Mouse (Mus musculus) lung, postnatal 36 days (tissue): Measurements from ENCODE around the gene Adamtsl1.

Source experiments
- DNase-seq: peaks from one replicate; pipeline ENCODE4 v3.0.0; 2022; ENCODE audit warnings: mixed read lengths

Adamtsl1 gene

DNA sequence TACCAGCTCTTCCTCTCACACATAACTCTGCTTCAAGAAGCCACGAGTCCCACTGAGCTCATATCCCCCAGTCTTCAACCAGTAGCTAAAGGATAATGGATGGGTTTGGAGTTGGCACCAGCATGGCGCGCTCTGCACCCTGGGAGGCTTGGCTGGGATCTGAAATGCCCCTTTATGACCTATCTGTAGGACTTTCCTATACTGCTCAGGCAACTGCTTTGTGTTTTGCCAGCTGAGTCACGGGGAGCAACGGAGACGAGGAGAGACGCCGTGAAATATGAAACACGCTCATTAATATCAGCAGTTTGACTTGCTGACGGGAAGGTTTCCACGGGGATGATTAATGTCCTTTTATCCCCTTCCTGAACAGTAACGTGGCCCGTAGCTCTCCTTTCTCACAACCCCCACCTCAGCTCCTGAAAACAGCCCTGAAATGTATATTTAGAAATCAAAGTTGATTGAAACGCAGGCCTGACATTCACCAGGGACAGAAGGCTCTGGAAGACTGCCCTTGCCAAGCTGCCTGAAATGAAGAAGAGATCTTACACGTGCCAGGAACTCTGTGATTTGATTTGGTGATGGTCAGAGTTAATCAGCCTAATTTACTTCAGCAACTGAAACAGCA lies 902.5 kb downstream of the Adamtsl1 start:
- DNase-seq, result no peak

- DNase-seq, result no peak
Measured at GRCm38 (mm10) chr4:86422586-86422985, 908.6 kb downstream of the Adamtsl1 start.

- no peak for DNase-seq
Measured at GRCm38 (mm10) chr4:86425581-86425980, 911.6 kb downstream of the Adamtsl1 start.

DNA sequence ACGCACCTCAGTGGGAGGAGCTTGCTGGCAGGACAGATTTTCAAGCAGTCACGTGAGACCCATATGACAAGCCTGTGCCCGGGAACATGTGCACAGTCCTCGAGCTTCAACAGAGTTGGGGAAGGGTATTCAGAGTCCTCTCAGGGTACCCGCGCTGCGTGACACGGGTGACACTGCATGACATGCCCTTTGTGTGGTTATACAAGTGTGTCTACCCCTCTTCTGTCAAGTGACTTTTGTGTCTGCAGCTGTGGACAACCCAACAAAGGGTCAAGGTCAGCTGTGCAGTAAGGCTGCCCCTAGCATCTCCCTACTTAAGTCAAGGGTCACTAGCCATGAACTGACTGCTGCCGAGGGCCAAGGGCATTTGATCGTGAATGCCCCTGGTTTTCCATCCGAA lies 912.6 kb downstream of the Adamtsl1 start:
- no peak for DNase-seq

DNA sequence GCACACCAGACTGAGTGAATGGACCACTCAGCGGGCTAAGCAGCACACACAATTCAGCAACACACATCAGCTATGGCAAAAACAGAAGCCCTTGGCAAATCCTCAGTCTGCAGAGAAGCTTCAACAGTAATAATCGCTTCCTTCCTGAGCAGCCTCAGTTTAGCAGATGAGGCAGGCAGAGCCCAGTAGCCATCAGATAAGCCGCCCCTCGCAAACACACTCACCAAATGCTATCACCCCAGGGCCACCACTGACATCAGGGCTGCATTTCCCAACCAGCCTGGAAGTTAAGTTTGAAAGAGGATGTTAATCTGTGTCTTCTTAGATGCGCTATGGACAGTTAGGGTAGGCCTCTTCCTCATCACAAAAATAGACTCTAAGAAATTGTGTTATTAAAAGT lies 913.3 kb downstream of the Adamtsl1 start:
- DNase-seq, result no peak

DNA sequence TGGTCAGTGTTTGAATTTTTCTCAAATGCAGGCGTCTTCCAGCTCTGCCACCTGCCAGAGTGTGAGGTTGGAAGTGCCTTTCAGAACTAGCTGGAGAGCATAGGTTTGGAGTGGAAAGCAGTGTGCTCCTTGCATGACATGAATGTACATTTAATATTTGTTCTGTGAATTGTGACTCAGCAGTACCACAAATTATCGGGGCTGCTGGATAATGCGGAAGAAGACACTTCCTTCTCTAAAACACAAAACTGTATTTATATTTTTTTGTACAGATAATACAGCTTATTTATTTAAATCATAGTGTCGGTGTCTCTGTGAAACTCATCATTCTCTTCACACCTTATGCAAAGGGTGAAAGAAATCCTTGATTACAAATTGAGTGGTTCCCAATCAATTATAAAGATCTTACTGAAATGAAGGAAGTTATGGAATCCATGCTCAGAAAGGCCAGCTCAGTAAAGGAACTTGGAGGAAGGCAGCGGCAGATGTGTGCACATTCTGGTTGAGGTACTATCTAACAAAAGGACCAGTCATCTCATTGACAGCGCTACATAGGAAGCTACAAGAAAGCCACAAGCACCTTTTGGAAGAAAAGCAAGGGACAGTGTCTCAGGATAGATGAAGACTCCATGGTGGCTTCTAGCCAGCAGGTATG lies 914.2 kb downstream of the Adamtsl1 start:
- no peak for DNase-seq

DNA sequence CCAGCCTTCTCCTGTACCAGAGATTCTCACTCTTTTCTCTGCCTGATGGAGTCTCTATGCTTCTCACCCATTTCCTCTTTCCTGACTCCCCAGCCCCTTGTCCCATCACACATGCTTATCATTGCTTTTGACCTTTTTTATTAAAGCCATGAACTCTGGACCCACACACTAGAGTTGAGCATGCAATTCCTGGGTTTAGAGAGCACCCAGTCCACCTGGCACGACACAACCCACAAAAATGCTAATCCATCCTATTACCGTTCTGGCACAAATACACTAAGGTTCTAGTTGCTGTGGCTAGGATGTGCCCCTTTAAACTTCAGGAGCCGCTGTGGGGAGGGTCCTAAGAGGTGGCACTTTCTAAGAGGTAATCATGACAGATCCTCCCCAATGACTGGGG lies 921.7 kb downstream of the Adamtsl1 start:
- no peak for DNase-seq

DNA sequence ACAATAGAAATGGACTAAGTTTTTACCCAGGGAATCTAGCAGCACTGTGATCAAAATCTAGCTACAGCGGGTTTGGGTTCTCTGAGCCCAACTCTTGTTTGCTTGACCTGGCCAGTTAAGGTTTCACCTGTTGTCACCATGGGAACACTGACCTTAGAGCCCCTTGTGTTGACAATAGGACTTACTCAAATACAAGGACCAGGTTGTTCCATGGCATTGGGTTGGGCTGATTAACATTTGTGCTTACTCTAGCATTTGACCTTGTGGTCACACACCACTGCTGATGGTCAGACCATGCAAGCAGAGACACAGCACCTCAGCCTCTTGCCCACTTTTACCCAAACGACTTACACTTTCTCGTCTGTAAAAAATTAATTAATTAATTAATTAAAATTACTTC lies 922.4 kb downstream of the Adamtsl1 start:
- DNase-seq, result peak; percentile 55

DNA sequence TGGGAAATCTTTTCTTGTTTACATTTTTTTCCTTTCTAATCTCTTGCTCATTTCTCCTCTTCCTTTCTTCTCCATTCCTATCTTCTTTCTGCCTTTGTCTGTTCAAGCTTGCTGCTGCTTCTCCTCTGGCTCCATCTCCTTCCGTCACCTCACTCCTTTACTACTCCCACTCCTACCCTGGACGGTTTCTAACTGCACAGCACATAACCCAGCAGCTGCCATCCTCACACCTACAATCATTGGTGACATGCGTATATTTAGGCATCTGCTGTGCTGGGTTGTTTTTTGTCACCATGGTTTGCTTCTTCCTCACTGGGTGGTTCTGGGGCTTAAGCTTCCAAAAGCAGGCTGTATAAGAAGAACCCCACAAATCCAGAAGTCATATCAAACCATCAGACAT lies 936.5 kb downstream of the Adamtsl1 start:
- DNase-seq, result no peak

DNA sequence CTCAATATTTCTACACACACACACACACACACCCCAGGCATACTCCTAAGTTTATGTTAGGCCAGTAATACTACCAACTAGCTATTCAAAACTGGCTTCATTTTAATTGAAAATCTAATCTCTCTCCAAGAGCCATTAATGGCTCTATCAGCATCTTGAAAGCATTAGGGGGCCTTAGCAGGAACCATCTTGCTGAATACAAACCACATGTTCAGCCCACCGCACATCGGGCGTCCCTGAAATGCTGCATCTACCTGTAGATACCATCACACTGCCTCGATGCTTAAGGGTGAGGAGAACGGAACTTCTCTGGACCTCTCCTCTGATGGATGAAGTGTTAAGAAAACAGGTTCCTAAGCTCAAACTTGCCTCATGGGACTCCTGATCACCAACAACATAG lies 950.8 kb downstream of the Adamtsl1 start:
- no peak for DNase-seq
